Mouse (Mus musculus) liver, embryonic 15.5 days (tissue): ENCODE results near the gene Grsf1. TPM values are rescaled to one million over a fixed set of nuclear protein-coding genes. Genes with fewer than 3 reads are reported as not detected.

ENCODE experiments used
- ATAC-seq: fragments of 200-750 bp; cut with Nextera tagmentation; 2 replicates; pipeline ENCODE4 v1.8.0; 2017; ENCODE audit warnings: moderate number of reproducible peaks, mild to moderate bottlenecking, moderate library complexity; ENCODE audit not compliant: insufficient read depth
- H3K27ac ChIP-seq: fragments of 300-500 bp; sonication (generic); replicated peaks from 2 replicates; pipeline ENCODE4 v1.5.1; 2015; ENCODE audit warnings: mild to moderate bottlenecking, inconsistent platforms
- H3K27me3 ChIP-seq: fragments of 300-500 bp; sonication (generic); 2 replicates; pipeline ENCODE4 v1.6.1; 2015; ENCODE audit warnings: mild to moderate bottlenecking, inconsistent platforms
- H3K36me3 ChIP-seq: fragments of 300-500 bp; sonication (generic); replicated peaks from 2 replicates; pipeline ENCODE4 v1.6.1; 2015; ENCODE audit warnings: moderate library complexity, mild to moderate bottlenecking, inconsistent platforms
- H3K4me1 ChIP-seq: fragments of 300-500 bp; sonication (generic); replicated peaks from 2 replicates; pipeline ENCODE4 v1.6.1; 2015; ENCODE audit warnings: inconsistent platforms
- H3K4me2 ChIP-seq: fragments of 300-500 bp; sonication (generic); 2 replicates; pipeline ENCODE4 v1.6.1; 2015; ENCODE audit warnings: moderate library complexity, mild to moderate bottlenecking, inconsistent platforms
- H3K4me3 ChIP-seq: fragments of 300-500 bp; sonication (generic); replicated peaks from 2 replicates; pipeline ENCODE4 v1.5.1; 2015; ENCODE audit warnings: mild to moderate bottlenecking, inconsistent platforms
- H3K9ac ChIP-seq: fragments of 300-500 bp; sonication (generic); 2 replicates; pipeline ENCODE4 v1.6.1; 2015; ENCODE audit warnings: moderate library complexity, mild to moderate bottlenecking, inconsistent platforms
- H3K9me3 ChIP-seq: fragments of 300-500 bp; sonication (generic); replicated peaks from 2 replicates; pipeline ENCODE4 v1.6.1; 2016; ENCODE audit warnings: inconsistent platforms
- WGBS: fragments of 180-500 bp; shearing (Covaris S2); methylation state at CpG from one replicate; pipeline ENCODE4 v1.1.7; 2015; ENCODE audit warnings: mixed read lengths; ENCODE audit not compliant: insufficient replicate concordance; 5-methylcytosine and 5-hydroxymethylcytosine counted together
- polyA plus RNA-seq: library from polyadenylated mRNA; unstranded; fragments of >200 nt; fragmentation: Nextera tagmentation; extraction: Ambion mirVana; gene quantifications from 2 replicates; pipeline ENCODE4 v1.2.1, GENCODE M21; 2015

Gene Grsf1
- polyA plus RNA-seq = 25.6 and 26.7 TPM in 2 replicates

- peak within 1 kb of the TSS; percentile 97 for H3K4me3 ChIP-seq
- H3K4me1 ChIP-seq = peaks cover 50% of the 10 kb centered on the region
- under 1% methylated on average over 127 of the region's 127 CpGs for WGBS
- H3K4me2 ChIP-seq = peak within 1 kb of the TSS; percentile 97
- H3K9me3 ChIP-seq = no peaks in the 10 kb centered on the region
- H3K27me3 ChIP-seq = no peaks in the 10 kb centered on the region
- peaks cover 23% of the 10 kb centered on the region for H3K36me3 ChIP-seq
- H3K9ac ChIP-seq = peak within 1 kb of the TSS; percentile 95
- ATAC-seq = peak; percentile 89
- peak within 1 kb of the TSS; percentile 90 for H3K27ac ChIP-seq
Measured at GRCm38 (mm10) chr5:88675443-88676387, at the start of gene Grsf1. Gene Grsf1 (minus strand): TSS chr5:88676171.

- Histone ChIP-seq H3K27ac (peak overlapping the region; percentile 96), H3K27me3 (no peaks in the 10 kb centered on the region), H3K9me3 (no peaks in the 10 kb centered on the region), H3K36me3 (peaks cover 11% of the 10 kb centered on the region), H3K9ac (peak overlapping the region; percentile 50; the same call in 1 of the 2 replicates), H3K4me1 (peaks cover 64% of the 10 kb centered on the region), H3K4me3 (peak overlapping the region; percentile 100), H3K4me2 (peak overlapping the region; percentile 80)
- WGBS = 16% methylated on average over 3 of the region's 3 CpGs
- peak; percentile 79 for ATAC-seq
Measured at GRCm38 (mm10) chr5:88724030-88724429, 48.1 kb upstream of the Grsf1 start.

- H3K4me1 ChIP-seq = peaks cover 54% of the 10 kb centered on the region
- no peak for ATAC-seq
- H3K36me3 ChIP-seq = peaks cover 5% of the 10 kb centered on the region
- no peaks in the 10 kb centered on the region for H3K9me3 ChIP-seq
- H3K4me3 ChIP-seq = peak overlapping the region; percentile 100
- peak overlapping the region; percentile 97 for H3K9ac ChIP-seq
- H3K4me2 ChIP-seq = peak overlapping the region; percentile 80
- H3K27me3 ChIP-seq = no peaks in the 10 kb centered on the region
- WGBS = 10% methylated on average over 4 of the region's 4 CpGs
- H3K27ac ChIP-seq = peak overlapping the region; percentile 96
Measured at GRCm38 (mm10) chr5:88722213-88722600, 46.2 kb upstream of the Grsf1 start.

- ATAC-seq = peak; percentile 60
- H3K27me3 ChIP-seq = no peaks in the 10 kb centered on the region
- peak overlapping the region; percentile 80 for H3K4me2 ChIP-seq
- H3K9me3 ChIP-seq = no peaks in the 10 kb centered on the region
- 2% methylated on average over 31 of the region's 31 CpGs for WGBS
- H3K4me1 ChIP-seq = peaks cover 51% of the 10 kb centered on the region
- peak overlapping the region; percentile 96 for H3K27ac ChIP-seq
- peaks cover 5% of the 10 kb centered on the region for H3K36me3 ChIP-seq
- peak overlapping the region; percentile 100 for H3K4me3 ChIP-seq
- peak overlapping the region; percentile 97 for H3K9ac ChIP-seq
Measured at GRCm38 (mm10) chr5:88721565-88722212, 45.7 kb upstream of the Grsf1 start.

- H3K4me2 ChIP-seq = peak overlapping the region; percentile 80
- H3K27me3 ChIP-seq = no peaks in the 10 kb centered on the region
- under 1% methylated on average over 33 of the region's 38 CpGs for WGBS
- H3K4me3 ChIP-seq = peak overlapping the region; percentile 100
- peak overlapping the region; percentile 96 for H3K27ac ChIP-seq
- no peaks in the 10 kb centered on the region for H3K9me3 ChIP-seq
- peak overlapping the region; percentile 97 for H3K9ac ChIP-seq
- peaks cover 4% of the 10 kb centered on the region for H3K36me3 ChIP-seq
- ATAC-seq = peak; percentile 28
- H3K4me1 ChIP-seq = peaks cover 47% of the 10 kb centered on the region
Measured at GRCm38 (mm10) chr5:88721003-88721475, 45.1 kb upstream of the Grsf1 start.

- peak within 1 kb of the TSS; percentile 100 for H3K4me3 ChIP-seq
- peak within 1 kb of the TSS; percentile 80 for H3K4me2 ChIP-seq
- peak within 1 kb of the TSS; percentile 97 for H3K9ac ChIP-seq
- no peaks in the 10 kb centered on the region for H3K27me3 ChIP-seq
- peaks cover 41% of the 10 kb centered on the region for H3K4me1 ChIP-seq
- under 1% methylated on average over 52 of the region's 54 CpGs for WGBS
- peak; percentile 86 for ATAC-seq
- no peaks in the 10 kb centered on the region for H3K9me3 ChIP-seq
- H3K36me3 ChIP-seq = no peaks in the 10 kb centered on the region; the same call in 1 of the 2 replicates
- peak within 1 kb of the TSS; percentile 96 for H3K27ac ChIP-seq
Measured at GRCm38 (mm10) chr5:88720116-88721002, 44.4 kb upstream of the Grsf1 start, which contains the start of gene Mob1b. Gene Mob1b (plus strand): TSS chr5:88720855.

GRCm38 (mm10) chr5:88716983-88717382, 41.0 kb upstream of the Grsf1 start:
- Histone ChIP-seq H3K4me1 (peaks cover 10% of the 10 kb centered on the region), H3K4me2 (no peak overlapping the region)
- WGBS = 79% methylated on average over 2 of the region's 2 CpGs

GRCm38 (mm10) chr5:88712328-88712727, 36.4 kb upstream of the Grsf1 start:
- 67% methylated on average over 6 of the region's 6 CpGs for WGBS
- H3K4me3 ChIP-seq = no peak overlapping the region
- H3K27ac ChIP-seq = no peak overlapping the region

More at GRCm38 (mm10) chr5:88716983-88717382, 41.0 kb upstream of the Grsf1 start:
- ATAC-seq = no peak
- Histone ChIP-seq H3K4me3 (no peak overlapping the region), H3K27ac (no peak overlapping the region), H3K9me3 (no peaks in the 10 kb centered on the region), H3K27me3 (no peaks in the 10 kb centered on the region), H3K9ac (no peak overlapping the region), H3K36me3 (no peaks in the 10 kb centered on the region)

GRCm38 (mm10) chr5:88711618-88712224, 35.8 kb upstream of the Grsf1 start:
- 51% methylated on average over 10 of the region's 10 CpGs for WGBS
- ATAC-seq = no peak
- Histone ChIP-seq H3K36me3 (no peaks in the 10 kb centered on the region), H3K4me2 (no peak overlapping the region), H3K9ac (no peak overlapping the region), H3K4me3 (no peak overlapping the region), H3K4me1 (no peaks in the 10 kb centered on the region), H3K9me3 (no peaks in the 10 kb centered on the region), H3K27ac (no peak overlapping the region), H3K27me3 (no peaks in the 10 kb centered on the region)

More at GRCm38 (mm10) chr5:88712328-88712727, 36.4 kb upstream of the Grsf1 start:
- H3K4me2 ChIP-seq = no peak overlapping the region
- no peaks in the 10 kb centered on the region for H3K4me1 ChIP-seq
- no peaks in the 10 kb centered on the region for H3K9me3 ChIP-seq
- H3K27me3 ChIP-seq = no peaks in the 10 kb centered on the region
- H3K36me3 ChIP-seq = no peaks in the 10 kb centered on the region
- no peak for ATAC-seq
- no peak overlapping the region for H3K9ac ChIP-seq

GRCm38 (mm10) chr5:88711128-88711527, 35.2 kb upstream of the Grsf1 start:
- Histone ChIP-seq H3K9me3 (no peaks in the 10 kb centered on the region), H3K4me1 (no peaks in the 10 kb centered on the region), H3K4me3 (no peak overlapping the region), H3K4me2 (no peak overlapping the region), H3K9ac (no peak overlapping the region), H3K27me3 (no peaks in the 10 kb centered on the region), H3K27ac (no peak overlapping the region), H3K36me3 (no peaks in the 10 kb centered on the region)
- ATAC-seq = no peak
